Mouse (Mus musculus) monocyte, adult 2 months (primary cell): ENCODE results near the gene 1110008L16Rik.
"Not testable (repeated sequence)": the region's sequence is repeated elsewhere in the genome, so short reads cannot be mapped to it uniquely, and the experiment has no call there.

Experiments used
- DNase-seq, 2 experiments: peaks; one replicate each; pipeline ENCODE4 v3.0.0; 2022; ENCODE audit warnings: low spot score in 2 of 2, low read depth in 1 of 2

The 1110008L16Rik gene

GRCm38 (mm10) chr12:55299336-55299735 is at the start of gene 1110008L16Rik:
TSS of gene 1110008L16Rik (plus strand) at chr12:55299577.
- DNase-seq, result peak in 1 of 2 experiments; percentile 16

GRCm38 (mm10) chr12:55261950-55262349 is 37.4 kb upstream of the 1110008L16Rik start:
- not testable (repeated sequence) for DNase-seq

- DNase-seq, result not testable (repeated sequence)
Observed at GRCm38 (mm10) chr12:55263385-55263784, 36.0 kb upstream of the 1110008L16Rik start.

GRCm38 (mm10) chr12:55272243-55272642 is 27.1 kb upstream of the 1110008L16Rik start:
- DNase-seq, result no peak

- DNase-seq, result not testable (repeated sequence)
Observed at GRCm38 (mm10) chr12:55277583-55277982, 21.8 kb upstream of the 1110008L16Rik start.

- no peak for DNase-seq
Observed at GRCm38 (mm10) chr12:55298112-55298511, 1.3 kb upstream of the 1110008L16Rik start.

- DNase-seq, result no peak
Observed at GRCm38 (mm10) chr12:55300820-55301351, 1.5 kb downstream of the 1110008L16Rik start.

- no peak for DNase-seq
Observed at GRCm38 (mm10) chr12:55301472-55302300, 2.3 kb downstream of the 1110008L16Rik start.

- peak; percentile 72 to 85 for DNase-seq
Observed at GRCm38 (mm10) chr12:55302485-55303441, 3.4 kb downstream of the 1110008L16Rik start, which contains the start of gene Ppp2r3c. TSS of gene Ppp2r3c (minus strand) at chr12:55302998.

GRCm38 (mm10) chr12:55306371-55306770 is 7.0 kb downstream of the 1110008L16Rik start:
- no peak for DNase-seq

GRCm38 (mm10) chr12:55307566-55307965 is 8.2 kb downstream of the 1110008L16Rik start:
- no peak for DNase-seq

- DNase-seq, result no peak
Observed at GRCm38 (mm10) chr12:55308731-55309130, 9.4 kb downstream of the 1110008L16Rik start.

GRCm38 (mm10) chr12:55309501-55309900 is 10.1 kb downstream of the 1110008L16Rik start:
- no peak for DNase-seq

GRCm38 (mm10) chr12:55311841-55312240 is 12.5 kb downstream of the 1110008L16Rik start:
- DNase-seq, result no peak

GRCm38 (mm10) chr12:55313901-55314300 is 14.5 kb downstream of the 1110008L16Rik start:
- no peak for DNase-seq

- peak; percentile 50 to 68 for DNase-seq
Observed at GRCm38 (mm10) chr12:55315192-55315591, 15.8 kb downstream of the 1110008L16Rik start.

GRCm38 (mm10) chr12:55321642-55322291 is 22.4 kb downstream of the 1110008L16Rik start:
- no peak for DNase-seq

GRCm38 (mm10) chr12:55325702-55326101 is 26.3 kb downstream of the 1110008L16Rik start:
- DNase-seq, result no peak

- no peak for DNase-seq
Observed at GRCm38 (mm10) chr12:55328784-55329183, 29.4 kb downstream of the 1110008L16Rik start.

- DNase-seq, result no peak
Observed at GRCm38 (mm10) chr12:55329351-55329750, 30.0 kb downstream of the 1110008L16Rik start.

GRCm38 (mm10) chr12:55333662-55334061 is 34.3 kb downstream of the 1110008L16Rik start:
- no peak for DNase-seq
